Mouse (Mus musculus) limb, embryonic 13.5 days (tissue): ENCODE measurements around the gene Napa. TPM values are rescaled to one million over a fixed set of nuclear protein-coding genes. Genes with fewer than 3 reads are reported as not detected.

Experiments
- ATAC-seq: fragments of 200-750 bp; cut with Nextera tagmentation; 2 replicates; pipeline ENCODE4 v1.8.0; 2017; ENCODE audit warnings: low read depth, moderate number of reproducible peaks, moderate TSS enrichment; ENCODE audit not compliant: low FRiP score
- H3K27ac ChIP-seq: fragments of 300-500 bp; sonication (generic); 2 replicates; pipeline ENCODE4 v1.5.1; 2015; ENCODE audit warnings: inconsistent platforms, mild to moderate bottlenecking, moderate library complexity
- H3K27me3 ChIP-seq: fragments of 300-500 bp; sonication (generic); 2 replicates; pipeline ENCODE4 v1.6.1; 2015; ENCODE audit warnings: mild to moderate bottlenecking, inconsistent platforms
- H3K36me3 ChIP-seq: fragments of 300-500 bp; sonication (generic); 2 replicates; pipeline ENCODE4 v1.6.1; 2015; ENCODE audit warnings: inconsistent platforms, mild to moderate bottlenecking, moderate library complexity
- H3K4me1 ChIP-seq: fragments of 300-500 bp; sonication (generic); 2 replicates; pipeline ENCODE4 v1.6.1; 2015; ENCODE audit warnings: inconsistent platforms
- H3K4me2 ChIP-seq: fragments of 300-500 bp; sonication (generic); replicated peaks from 2 replicates; pipeline ENCODE4 v1.6.1; 2015; ENCODE audit warnings: inconsistent platforms, mild to moderate bottlenecking, moderate library complexity
- H3K4me3 ChIP-seq: fragments of 300-500 bp; sonication (generic); 2 replicates; pipeline ENCODE4 v1.5.1; 2015; ENCODE audit warnings: moderate library complexity, mild to moderate bottlenecking, inconsistent platforms
- H3K9ac ChIP-seq: fragments of 300-500 bp; sonication (generic); 2 replicates; pipeline ENCODE4 v1.6.1; 2015; ENCODE audit warnings: mild to moderate bottlenecking, inconsistent platforms
- H3K9me3 ChIP-seq: fragments of 300-500 bp; sonication (generic); 2 replicates; pipeline ENCODE4 v1.6.1; 2016; ENCODE audit warnings: inconsistent platforms
- WGBS: fragments of 180-500 bp; shearing (Covaris S2); methylation state at CpG from one replicate; pipeline ENCODE4 v1.1.7; 2015; 5-methylcytosine and 5-hydroxymethylcytosine counted together
- polyA plus RNA-seq: library from polyadenylated mRNA; unstranded; fragments of >200 nt; fragmentation: Nextera tagmentation; extraction: Ambion mirVana; gene quantifications from 2 replicates; pipeline ENCODE4 v1.2.1, GENCODE M21; 2015

The Napa gene
- polyA plus RNA-seq, 1 experiment from 2014 or later, result 245 TPM

DNA sequence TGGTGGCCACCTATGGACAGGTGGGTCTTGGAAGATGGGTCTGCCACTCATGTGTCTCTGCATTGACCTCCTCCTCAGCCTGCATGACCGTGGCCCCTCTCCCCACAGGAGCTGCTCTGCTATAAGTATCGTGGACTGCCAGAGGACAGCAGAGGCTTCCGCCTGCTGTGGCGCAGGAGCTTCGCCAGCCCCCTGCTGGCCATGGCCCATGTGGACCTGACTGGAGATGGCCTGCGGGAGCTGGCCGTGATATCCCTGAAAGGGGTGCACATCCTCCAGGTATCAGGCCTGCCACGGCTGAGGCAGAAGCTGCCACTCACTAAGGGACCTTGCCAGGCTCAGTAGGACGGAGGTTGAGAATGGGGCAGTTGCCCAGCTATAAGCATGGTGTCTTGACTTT is 27.6 kb downstream of the Napa start:
- Histone ChIP-seq H3K9me3 (no peaks in the 10 kb centered on the region), H3K9ac (no peak overlapping the region), H3K27ac (no peak overlapping the region), H3K4me3 (no peak overlapping the region), H3K27me3 (peaks cover 4% of the 10 kb centered on the region), H3K36me3 (peaks cover 34% of the 10 kb centered on the region), H3K4me1 (peaks cover 16% of the 10 kb centered on the region), H3K4me2 (no peak overlapping the region)
- WGBS, result 81% methylated on average over 9 of the region's 9 CpGs
- ATAC-seq, result no peak

DNA sequence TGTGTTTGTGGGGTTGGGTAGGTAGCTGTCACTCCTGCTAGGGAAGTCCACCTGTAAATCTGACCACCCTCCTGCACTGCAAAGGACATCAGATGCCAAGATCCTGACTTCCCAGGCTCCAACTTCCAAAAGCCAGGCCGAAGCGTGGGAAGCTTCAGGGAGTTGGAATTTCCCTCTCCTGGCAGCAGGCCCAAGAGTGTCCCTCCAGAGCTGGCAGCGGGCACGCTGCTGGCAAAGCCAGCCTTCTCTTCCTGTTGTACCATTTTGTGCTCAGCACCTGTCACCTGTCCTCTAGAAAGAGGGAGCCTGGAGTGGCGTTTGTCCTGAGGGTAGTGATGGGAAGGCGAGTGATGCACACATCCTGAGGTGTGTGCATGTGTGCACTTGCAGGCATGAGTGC is 30.1 kb downstream of the Napa start:
- 92% methylated on average over 6 of the region's 6 CpGs for WGBS
- H3K27ac ChIP-seq, result no peak overlapping the region
- peaks cover 30% of the 10 kb centered on the region for H3K4me1 ChIP-seq
- no peak overlapping the region for H3K4me2 ChIP-seq
- ATAC-seq, result no peak
- H3K4me3 ChIP-seq, result no peak overlapping the region
- no peak overlapping the region for H3K9ac ChIP-seq
- H3K9me3 ChIP-seq, result no peaks in the 10 kb centered on the region
- peaks cover 34% of the 10 kb centered on the region for H3K36me3 ChIP-seq
- H3K27me3 ChIP-seq, result peaks cover 20% of the 10 kb centered on the region

DNA sequence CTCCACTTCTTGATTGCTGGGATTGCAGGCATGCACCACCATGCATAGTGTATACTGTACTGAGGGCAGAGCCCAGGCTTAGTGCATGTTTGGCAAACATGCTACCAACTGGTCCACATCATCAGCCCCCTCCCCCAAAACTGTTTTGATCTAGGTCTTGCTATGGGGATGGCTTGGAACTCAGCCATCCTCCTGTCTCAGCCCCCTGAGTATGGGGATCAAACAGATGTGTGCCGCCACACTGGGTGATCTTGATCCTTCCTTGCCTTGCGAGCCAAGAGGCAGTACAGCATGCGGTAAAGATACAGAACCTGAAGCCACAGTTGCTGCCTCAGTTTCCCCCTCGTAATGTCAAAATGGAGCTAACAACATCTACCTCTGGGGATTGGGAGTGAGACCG is 30.6 kb downstream of the Napa start:
- H3K4me3 ChIP-seq, result no peak overlapping the region
- ATAC-seq, result no peak
- 58% methylated on average over 5 of the region's 5 CpGs for WGBS
- peaks cover 20% of the 10 kb centered on the region for H3K27me3 ChIP-seq
- no peaks in the 10 kb centered on the region for H3K9me3 ChIP-seq
- H3K4me1 ChIP-seq, result peaks cover 30% of the 10 kb centered on the region
- H3K4me2 ChIP-seq, result peak overlapping the region; percentile 82; the same call in 1 of the 2 replicates
- peaks cover 28% of the 10 kb centered on the region for H3K36me3 ChIP-seq
- no peak overlapping the region for H3K9ac ChIP-seq
- H3K27ac ChIP-seq, result no peak overlapping the region

DNA sequence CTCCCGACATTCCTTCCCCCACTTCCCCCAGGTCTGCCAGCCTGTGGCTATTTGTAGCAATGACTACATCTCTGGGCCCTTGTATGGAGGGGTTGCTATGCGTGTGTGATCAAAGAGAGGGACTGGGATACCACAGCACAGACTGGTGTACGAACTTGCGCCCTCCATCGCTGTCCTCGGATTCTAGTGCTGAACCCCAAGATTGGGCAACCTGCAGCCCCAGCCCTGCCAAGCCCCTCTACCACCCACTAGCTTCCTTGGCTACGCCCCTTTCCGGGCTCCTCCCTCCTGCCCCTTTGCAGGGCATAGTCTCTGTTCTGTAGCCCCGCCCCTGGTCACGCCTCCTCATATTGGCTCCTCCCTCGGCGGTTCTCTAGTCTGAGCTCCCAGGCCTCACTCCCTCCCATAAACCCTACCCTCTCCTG is 31.2 kb downstream of the Napa start, which contains the start of gene Slc8a2:
TSS of gene Slc8a2 (plus strand) at position 406 of the 425 bp plus-strand sequence.
- Histone ChIP-seq H3K27ac (peak within 1 kb of the TSS; percentile 55; the same call in 1 of the 2 replicates), H3K36me3 (peaks cover 23% of the 10 kb centered on the region), H3K9me3 (no peaks in the 10 kb centered on the region), H3K4me3 (peak within 1 kb of the TSS; percentile 59), H3K9ac (peak within 1 kb of the TSS; percentile 75), H3K4me1 (peaks cover 30% of the 10 kb centered on the region), H3K27me3 (peaks cover 20% of the 10 kb centered on the region), H3K4me2 (peak within 1 kb of the TSS; percentile 82)
- peak; percentile 86 for ATAC-seq
- WGBS, result 1% methylated on average over 12 of the region's 12 CpGs

DNA sequence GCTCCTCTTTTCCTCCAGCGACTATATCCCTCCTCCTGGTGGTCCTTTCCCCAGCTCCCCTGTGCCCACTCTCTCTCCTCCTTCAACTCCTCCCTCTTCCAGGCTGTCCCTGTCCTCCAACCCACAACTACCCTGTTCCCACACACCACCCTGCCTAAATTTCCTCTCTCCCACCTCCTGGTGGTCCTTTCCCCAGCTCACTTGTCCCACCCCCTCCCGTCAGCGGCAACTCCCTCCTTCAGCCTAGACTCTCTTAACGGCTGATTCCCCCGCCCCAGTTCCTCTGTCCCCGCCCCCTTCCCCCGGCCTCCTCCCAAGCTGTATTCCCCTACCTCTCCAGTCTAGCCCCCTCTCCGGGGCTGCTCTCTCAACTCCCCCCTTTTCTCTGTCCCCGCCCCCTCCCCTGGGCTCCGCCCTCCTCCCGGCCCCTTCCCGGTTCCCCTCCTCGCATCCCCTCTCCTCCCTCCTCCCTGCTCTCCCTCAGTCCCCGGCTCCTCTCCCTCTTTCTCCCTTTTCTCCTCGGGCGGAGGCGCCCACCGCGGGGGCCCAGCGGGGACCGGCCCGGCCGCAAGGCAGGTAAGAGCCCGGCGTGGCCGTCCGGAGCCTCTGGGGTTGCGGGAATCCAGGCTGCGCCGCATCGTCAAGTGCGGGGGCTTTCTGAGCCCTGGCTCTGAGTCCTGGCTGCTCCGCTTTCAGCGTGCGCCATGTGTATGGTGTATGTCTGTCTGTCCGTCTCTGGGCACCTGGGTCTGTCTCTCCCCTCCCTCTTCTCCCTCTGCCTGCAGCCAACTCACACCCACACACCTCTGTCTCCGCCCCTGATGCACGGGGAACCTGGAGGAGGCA is 31.8 kb downstream of the Napa start:
- H3K4me3 ChIP-seq, result peak overlapping the region; percentile 59
- peaks cover 20% of the 10 kb centered on the region for H3K27me3 ChIP-seq
- H3K4me2 ChIP-seq, result peak overlapping the region; percentile 82
- WGBS, result 1% methylated on average over 32 of the region's 38 CpGs
- H3K36me3 ChIP-seq, result peaks cover 21% of the 10 kb centered on the region
- peaks cover 30% of the 10 kb centered on the region for H3K4me1 ChIP-seq
- H3K27ac ChIP-seq, result peak overlapping the region; percentile 55; the same call in 1 of the 2 replicates
- peak overlapping the region; percentile 75 for H3K9ac ChIP-seq
- no peaks in the 10 kb centered on the region for H3K9me3 ChIP-seq
- peak; percentile 91 for ATAC-seq

DNA sequence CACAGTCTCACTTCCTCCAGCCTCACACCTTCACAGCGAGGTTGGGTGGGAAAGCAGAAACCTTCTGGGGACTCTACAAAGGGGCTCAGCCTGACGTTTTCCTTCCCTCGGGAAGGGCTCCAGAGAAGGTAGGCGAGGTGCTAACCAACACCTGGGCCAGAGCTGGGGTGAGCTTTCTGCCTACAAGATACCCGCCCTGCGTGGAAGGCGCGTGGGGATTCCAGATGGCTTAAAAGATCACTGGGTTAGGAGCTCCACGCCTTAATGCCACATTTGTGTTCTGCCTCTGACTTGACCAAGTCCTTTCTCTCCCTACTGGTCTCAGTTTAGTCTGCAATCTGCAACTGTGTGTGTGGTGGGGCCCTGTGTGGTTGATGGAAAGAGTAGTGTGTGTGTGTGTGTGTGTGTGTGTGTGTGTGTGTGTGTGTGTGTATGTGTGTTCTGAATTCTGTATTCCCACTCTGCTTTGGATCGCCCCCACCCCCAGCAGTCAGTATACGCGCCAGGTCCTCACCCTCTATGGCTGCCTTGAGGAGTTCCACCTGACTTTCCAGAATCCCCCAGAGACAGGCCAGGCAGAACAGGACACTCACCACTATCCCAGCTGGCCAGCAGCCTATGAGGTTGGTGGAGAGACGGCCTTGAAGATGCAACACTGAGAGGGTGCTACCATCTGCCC is 32.8 kb downstream of the Napa start:
- WGBS, result 35% methylated on average over 13 of the region's 13 CpGs
- ATAC-seq, result no peak
- peaks cover 12% of the 10 kb centered on the region for H3K36me3 ChIP-seq
- H3K27ac ChIP-seq, result no peak overlapping the region
- H3K9me3 ChIP-seq, result no peaks in the 10 kb centered on the region
- peak overlapping the region; percentile 82 for H3K4me2 ChIP-seq
- H3K4me1 ChIP-seq, result peaks cover 30% of the 10 kb centered on the region
- peak overlapping the region; percentile 59 for H3K4me3 ChIP-seq
- H3K9ac ChIP-seq, result peak overlapping the region; percentile 75; the same call in 1 of the 2 replicates
- H3K27me3 ChIP-seq, result peaks cover 20% of the 10 kb centered on the region

DNA sequence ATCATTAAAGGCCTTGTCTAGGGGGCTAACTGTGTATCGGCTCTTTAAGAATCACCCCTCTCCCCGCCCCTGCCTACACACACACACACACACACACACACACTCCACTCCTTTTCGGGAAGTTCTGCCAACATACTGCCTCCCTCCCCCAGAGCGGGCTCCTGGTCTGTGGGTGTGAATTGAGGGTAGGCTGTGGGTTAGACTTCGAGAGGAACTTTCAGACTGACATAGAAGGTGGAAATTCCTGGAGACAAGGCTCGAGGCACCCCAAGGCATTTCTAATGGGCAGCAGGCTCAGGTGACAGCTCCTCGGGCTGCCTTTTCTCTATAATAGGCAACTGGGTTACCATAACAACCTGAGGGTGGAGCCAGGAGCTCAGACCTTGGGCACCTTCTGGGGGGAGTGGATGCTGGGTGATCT is 33.9 kb downstream of the Napa start:
- ATAC-seq, result no peak
- Histone ChIP-seq H3K27me3 (peaks cover 20% of the 10 kb centered on the region), H3K27ac (no peak overlapping the region), H3K4me2 (no peak overlapping the region; the same call in 1 of the 2 replicates), H3K4me1 (peaks cover 30% of the 10 kb centered on the region), H3K4me3 (no peak overlapping the region), H3K9me3 (no peaks in the 10 kb centered on the region), H3K9ac (no peak overlapping the region), H3K36me3 (peaks cover 9% of the 10 kb centered on the region; the same call in 1 of the 2 replicates)
- WGBS, result 11% methylated on average over 7 of the region's 7 CpGs

DNA sequence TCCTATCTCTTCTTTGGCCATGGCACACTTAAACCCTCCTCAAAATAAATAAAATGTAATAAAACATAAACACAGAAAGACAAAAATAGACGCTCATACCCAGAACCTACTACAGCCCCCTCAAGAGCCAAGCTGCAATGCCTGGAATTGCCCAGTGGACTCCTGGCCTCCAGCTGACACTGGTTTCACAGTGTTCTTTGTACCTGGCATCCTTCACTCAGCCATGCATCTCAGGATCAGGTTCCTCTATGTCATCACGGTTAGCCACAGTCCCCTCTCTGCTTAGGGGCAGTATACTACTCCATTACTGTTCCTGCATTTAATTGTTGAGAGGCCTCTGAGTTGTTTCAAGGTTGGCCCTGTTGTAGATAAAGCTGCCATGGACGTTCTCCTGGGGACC is 34.7 kb downstream of the Napa start:
- WGBS, result 71% methylated on average over 3 of the region's 3 CpGs
- Histone ChIP-seq H3K27ac (no peak overlapping the region), H3K4me1 (peaks cover 30% of the 10 kb centered on the region), H3K4me3 (no peak overlapping the region), H3K9me3 (no peaks in the 10 kb centered on the region), H3K36me3 (0 out of 2 replicates have a peak, but pooled peaks cover 4% of the 10 kb centered on the region), H3K9ac (no peak overlapping the region), H3K4me2 (no peak overlapping the region), H3K27me3 (peaks cover 20% of the 10 kb centered on the region)
- ATAC-seq, result no peak

DNA sequence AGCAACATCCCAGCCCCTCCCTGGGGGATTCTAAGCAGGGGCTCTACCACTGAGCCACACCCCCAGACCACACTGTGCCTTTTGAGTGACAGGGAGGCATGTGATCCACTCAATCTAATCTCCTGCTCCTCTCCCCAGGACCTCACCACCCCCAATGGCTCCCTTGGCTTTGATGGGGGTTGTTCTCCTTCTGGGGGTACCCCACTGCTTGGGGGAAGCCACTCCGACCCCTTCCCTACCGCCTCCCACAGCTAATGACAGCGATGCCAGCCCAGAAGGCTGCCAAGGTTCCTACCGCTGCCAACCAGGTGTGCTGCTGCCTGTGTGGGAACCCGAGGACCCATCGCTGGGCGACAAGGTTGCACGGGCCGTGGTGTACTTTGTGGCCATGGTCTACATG is 35.4 kb downstream of the Napa start:
- ATAC-seq, result no peak
- H3K9me3 ChIP-seq, result no peaks in the 10 kb centered on the region
- H3K27ac ChIP-seq, result no peak overlapping the region
- no peak overlapping the region for H3K4me2 ChIP-seq
- peaks cover 30% of the 10 kb centered on the region for H3K4me1 ChIP-seq
- no peak overlapping the region for H3K4me3 ChIP-seq
- H3K36me3 ChIP-seq, result 0 out of 2 replicates have a peak, but pooled peaks cover 4% of the 10 kb centered on the region
- 88% methylated on average over 9 of the region's 9 CpGs for WGBS
- peaks cover 20% of the 10 kb centered on the region for H3K27me3 ChIP-seq
- H3K9ac ChIP-seq, result no peak overlapping the region

DNA sequence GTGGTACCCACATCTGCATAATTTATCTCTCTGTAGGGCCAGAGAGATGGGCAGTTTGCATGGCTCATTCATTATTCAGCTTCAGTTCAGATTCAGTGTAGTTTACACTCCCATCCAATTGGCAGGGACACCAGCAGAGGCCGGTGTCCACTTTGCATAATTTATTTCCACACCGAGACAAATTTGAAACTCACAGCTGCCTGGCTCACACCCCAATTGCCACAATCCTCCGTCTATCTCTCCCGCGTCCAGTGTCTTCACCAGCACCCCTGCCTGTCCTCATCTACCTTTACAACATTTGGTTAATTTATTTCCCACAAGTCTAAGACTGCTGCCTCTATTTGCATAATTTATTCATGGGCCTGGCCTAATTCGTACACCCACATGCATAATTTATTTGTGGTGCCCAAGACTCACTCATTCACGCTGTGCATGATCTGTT is 36.7 kb downstream of the Napa start:
- no peak for ATAC-seq
- Histone ChIP-seq H3K36me3 (0 out of 2 replicates have a peak, but pooled peaks cover 4% of the 10 kb centered on the region), H3K27me3 (peaks cover 20% of the 10 kb centered on the region), H3K4me2 (no peak overlapping the region), H3K9me3 (no peaks in the 10 kb centered on the region), H3K27ac (no peak overlapping the region), H3K9ac (no peak overlapping the region), H3K4me1 (peaks cover 21% of the 10 kb centered on the region; the same call in 1 of the 2 replicates), H3K4me3 (no peak overlapping the region)
- 67% methylated on average over 7 of the region's 7 CpGs for WGBS

DNA sequence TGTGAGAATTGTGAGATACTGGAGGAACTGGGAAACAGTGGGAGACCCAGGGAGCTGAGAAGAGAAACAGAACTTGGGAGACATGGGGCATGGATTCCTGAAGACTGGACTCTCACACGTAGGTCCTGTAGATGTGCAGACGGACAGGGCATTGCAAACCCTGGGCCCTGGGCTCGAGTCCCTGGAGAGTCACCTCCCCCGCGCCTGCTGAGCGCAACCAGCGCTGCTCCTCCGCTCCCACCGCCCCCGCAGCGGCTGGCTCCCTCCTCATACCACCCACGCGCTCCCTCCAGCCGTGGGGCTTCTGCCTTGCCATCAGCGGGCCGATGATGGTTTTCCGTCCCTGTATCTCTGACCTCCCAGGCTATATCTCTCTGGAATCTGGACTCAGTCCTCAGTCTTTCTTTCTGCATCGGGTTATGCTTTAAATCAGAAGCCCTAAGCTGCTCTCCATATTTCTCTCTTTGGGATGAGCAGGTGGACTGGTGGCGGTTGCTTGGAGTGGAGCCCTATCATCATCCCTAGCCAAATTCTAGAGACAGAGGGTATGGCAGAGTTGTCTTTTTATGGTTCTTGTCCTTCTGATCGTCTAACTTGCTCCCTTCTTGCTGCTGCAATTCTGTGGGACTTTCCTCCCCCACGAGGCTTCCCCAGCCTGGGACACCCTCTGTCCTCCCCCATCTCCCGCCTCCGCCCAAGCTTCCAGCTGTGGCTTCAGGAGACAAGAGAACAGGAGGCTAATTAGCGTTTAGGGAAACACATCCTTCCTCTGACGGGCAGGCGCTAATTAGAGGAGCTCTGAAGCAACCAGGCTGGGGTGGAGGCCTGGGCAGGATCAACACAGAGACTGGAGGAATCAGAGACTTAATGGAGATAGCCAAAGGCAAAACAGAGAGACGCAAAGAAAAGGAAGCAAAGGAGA is 48.5 kb downstream of the Napa start:
- H3K9ac ChIP-seq, result no peak overlapping the region
- H3K4me3 ChIP-seq, result no peak overlapping the region
- H3K4me2 ChIP-seq, result no peak overlapping the region
- ATAC-seq, result no peak
- no peak overlapping the region for H3K27ac ChIP-seq
- H3K9me3 ChIP-seq, result no peaks in the 10 kb centered on the region
- H3K4me1 ChIP-seq, result no peaks in the 10 kb centered on the region
- 27% methylated on average over 27 of the region's 27 CpGs for WGBS
- peaks cover 23% of the 10 kb centered on the region for H3K27me3 ChIP-seq
- H3K36me3 ChIP-seq, result peaks cover 3% of the 10 kb centered on the region; the same call in 1 of the 2 replicates
